In genomic region chrX:73700472-73700871, GRCm38 (mm10) we compare ENCODE assay signal across 14 mouse cellular contexts. TPM values are rescaled to one million over a fixed set of nuclear protein-coding genes. Genes with fewer than 3 reads are reported as not detected.
DNase-seq lines count a peak whose midpoint lies in the region; ATAC-seq and TF ChIP-seq lines count a peak whose summit lies in the region.
"Had no signal": no experiment of that assay in that cellular context is flagged by ENCODE, and none has a peak within 500 bp of the region (broad histone marks: within the 10 kb centered on the region; RNA-seq: fewer than 3 reads in every experiment).

No protein-coding gene starts in this region.

- H3K9ac ChIP-seq in heart, postnatal 0 days (replicated peaks; ENCODE audit: low read depth, low read length), result no peak overlapping the region
- H3K9ac ChIP-seq in midbrain, embryonic 14.5 days (replicated peaks; ENCODE audit: low read length), result no peak overlapping the region
- H3K9ac ChIP-seq in midbrain, embryonic 13.5 days (replicated peaks), result no peak overlapping the region
- no peak overlapping the region for H3K9ac ChIP-seq in MEL (ENCODE audit: control insufficient read depth, low read depth, low read length, poor library complexity, severe bottlenecking)
- H3K9ac ChIP-seq: liver, embryonic 13.5 days; neural tube, embryonic 12.5 days had no signal

- no peaks in the 10 kb centered on the region for H3K4me1 ChIP-seq in heart, postnatal 0 days (ENCODE audit: control insufficient read depth, insufficient read depth)
- no peaks in the 10 kb centered on the region for H3K4me1 ChIP-seq in midbrain, embryonic 14.5 days (ENCODE audit: control insufficient read depth, insufficient read depth, low read length)
- no peaks in the 10 kb centered on the region for H3K4me1 ChIP-seq in midbrain, embryonic 13.5 days (replicated peaks)
- H3K4me1 ChIP-seq in MEL (ENCODE audit: control insufficient read depth in 1 of 2, insufficient read depth in 2 of 2, low read length in 2 of 2), result no peaks in the 10 kb centered on the region
- no peaks in the 10 kb centered on the region for H3K4me1 ChIP-seq in limb, embryonic 10.5 days
- H3K4me1 ChIP-seq: liver, embryonic 13.5 days; neural tube, embryonic 12.5 days had no signal

- no peak for TF ChIP-seq EP300 in heart, postnatal 0 days (IDR thresholded peaks at IDR 0.05; ENCODE audit: low read depth)
- TF ChIP-seq EP300 in MEL (IDR thresholded peaks at IDR 0.05; ENCODE audit: low read depth in 1 of 2, low read length in 2 of 2), result no peak

- no peak for DNase-seq in heart, postnatal 0 days (ENCODE audit: low spot score)
- no peak for DNase-seq in heart, adult 8-10 months (ENCODE audit: low spot score)
- peak; percentile 3 for DNase-seq in midbrain, embryonic 14.5 days
- DNase-seq in MEL (ENCODE audit: low read depth, low spot score), result peak; percentile 14
- no peak for DNase-seq in cerebellum, adult 9-10 months
- no peak for DNase-seq in limb, embryonic 10.5 days (ENCODE audit: low spot score)
- DNase-seq: gastrocnemius, postnatal 14 days; heart, postnatal 10 days; liver, embryonic 13.5 days had no signal

- TF ChIP-seq CTCF in heart, postnatal 0 days (IDR thresholded peaks at IDR 0.05; ENCODE audit: low read depth), result peak; percentile 36
- peak in 1 of 3 experiments; percentile 22; a peak in 1 of 6 replicates for TF ChIP-seq CTCF in MEL (IDR thresholded peaks at IDR 0.05 in 2 of 3, conservative IDR thresholded peaks at IDR 0.05 in 1 of 3; ENCODE audit: control insufficient read depth in 1 of 3, insufficient read depth in 1 of 3, low read depth in 2 of 3, low read length in 3 of 3, poor library complexity in 1 of 3, severe bottlenecking in 1 of 3)

- TF ChIP-seq POLR2A in MEL (IDR thresholded peaks at IDR 0.05; ENCODE audit: control insufficient read depth in 1 of 2, insufficient read depth in 1 of 2, low read depth in 1 of 2, low read length in 2 of 2, poor library complexity in 1 of 2), result no peak

- no peak overlapping the region for H3K4me2 ChIP-seq in heart, postnatal 0 days (ENCODE audit: low read depth, low read length)
- no peak overlapping the region for H3K4me2 ChIP-seq in midbrain, embryonic 14.5 days (ENCODE audit: low read length)
- H3K4me2 ChIP-seq in midbrain, embryonic 13.5 days (replicated peaks), result no peak overlapping the region
- H3K4me2 ChIP-seq: liver, embryonic 13.5 days; neural tube, embryonic 12.5 days had no signal

- ATAC-seq in heart, postnatal 0 days (ENCODE audit: insufficient read depth, low read depth), result no peak
- ATAC-seq in midbrain, embryonic 14.5 days (ENCODE audit: low FRiP score, low TSS enrichment), result no peak
- ATAC-seq in midbrain, embryonic 13.5 days, result no peak
- ATAC-seq in megakaryocyte progenitor cell, adult 5-6 weeks (replicated peaks; ENCODE audit: poor library complexity), result 0 out of 2 replicates have a peak, but pooled peaks have one; percentile 37

- no peaks in the 10 kb centered on the region for H3K27me3 ChIP-seq in heart, postnatal 0 days (ENCODE audit: control insufficient read depth, insufficient read depth, low read length)
- no peaks in the 10 kb centered on the region for H3K27me3 ChIP-seq in midbrain, embryonic 14.5 days (ENCODE audit: control insufficient read depth, insufficient read depth, low read length)
- no peaks in the 10 kb centered on the region for H3K27me3 ChIP-seq in midbrain, embryonic 13.5 days
- H3K27me3 ChIP-seq in MEL (ENCODE audit: control insufficient read depth in 1 of 2, insufficient read depth in 2 of 2, low read length in 2 of 2), result no peaks in the 10 kb centered on the region
- peaks cover 16% of the 10 kb centered on the region for H3K27me3 ChIP-seq in limb, embryonic 10.5 days (ENCODE audit: low read depth, poor library complexity, severe bottlenecking)
- H3K27me3 ChIP-seq: liver, embryonic 13.5 days; neural tube, embryonic 12.5 days had no signal

- H3K9me3 ChIP-seq in heart, postnatal 0 days (replicated peaks; ENCODE audit: control insufficient read depth, low read length), result no peaks in the 10 kb centered on the region
- H3K9me3 ChIP-seq in midbrain, embryonic 14.5 days (ENCODE audit: control insufficient read depth, low read length), result no peaks in the 10 kb centered on the region
- H3K9me3 ChIP-seq in midbrain, embryonic 13.5 days, result no peaks in the 10 kb centered on the region
- H3K9me3 ChIP-seq in MEL (replicated peaks; ENCODE audit: insufficient read depth, low read length), result no peaks in the 10 kb centered on the region
- no peaks in the 10 kb centered on the region for H3K9me3 ChIP-seq in limb, embryonic 10.5 days (replicated peaks)
- H3K9me3 ChIP-seq: G1E; liver, embryonic 13.5 days; neural tube, embryonic 12.5 days had no signal

- peaks cover 11% of the 10 kb centered on the region; the same call in 1 of the 2 replicates for H3K36me3 ChIP-seq in heart, postnatal 0 days (replicated peaks; ENCODE audit: control insufficient read depth, insufficient read depth, low read length)
- 0 out of 2 replicates have a peak, but pooled peaks cover 10% of the 10 kb centered on the region for H3K36me3 ChIP-seq in midbrain, embryonic 14.5 days (ENCODE audit: control insufficient read depth, insufficient read depth, low read length)
- peaks cover 6% of the 10 kb centered on the region for H3K36me3 ChIP-seq in midbrain, embryonic 13.5 days
- peaks cover 0 to 8% of the 10 kb centered on the region in 2 experiments; a peak in 2 of 4 replicates for H3K36me3 ChIP-seq in MEL (ENCODE audit: control insufficient read depth in 1 of 2, insufficient read depth in 2 of 2, low read length in 2 of 2)
- peaks cover 50% of the 10 kb centered on the region for H3K36me3 ChIP-seq in limb, embryonic 10.5 days

- H3K79me2 ChIP-seq in MEL (ENCODE audit: control insufficient read depth, insufficient read depth, low read length, poor library complexity), result no peaks in the 10 kb centered on the region

- H3K27ac ChIP-seq in heart, postnatal 0 days (ENCODE audit: low read depth), result no peak overlapping the region
- no peak overlapping the region for H3K27ac ChIP-seq in midbrain, embryonic 14.5 days (replicated peaks; ENCODE audit: low read depth, low read length)
- H3K27ac ChIP-seq in midbrain, embryonic 13.5 days, result no peak overlapping the region
- H3K27ac ChIP-seq in MEL (ENCODE audit: control insufficient read depth, low read depth, low read length), result no peak overlapping the region
- no peak overlapping the region for H3K27ac ChIP-seq in limb, embryonic 10.5 days
- H3K27ac ChIP-seq: liver, embryonic 13.5 days; neural tube, embryonic 12.5 days had no signal

- TF ChIP-seq RAD21 in MEL (IDR thresholded peaks at IDR 0.05; ENCODE audit: low read depth, low read length), result no peak; the same call in 1 of the 2 replicates

- no peak overlapping the region for H3K4me3 ChIP-seq in heart, postnatal 0 days (ENCODE audit: low read depth, low read length)
- no peak overlapping the region for H3K4me3 ChIP-seq in midbrain, embryonic 14.5 days (replicated peaks; ENCODE audit: low read depth, low read length)
- H3K4me3 ChIP-seq in midbrain, embryonic 13.5 days (replicated peaks), result no peak overlapping the region
- H3K4me3 ChIP-seq in MEL (ENCODE audit: control insufficient read depth in 1 of 2, insufficient read depth in 1 of 2, low read depth in 2 of 2, low read length in 2 of 2), result no peak overlapping the region
- no peak overlapping the region for H3K4me3 ChIP-seq in limb, embryonic 10.5 days
- H3K4me3 ChIP-seq: liver, embryonic 13.5 days; neural tube, embryonic 12.5 days had no signal

- 84% methylated on average over 1 of the region's 1 CpGs for WGBS in heart, postnatal 0 days
- WGBS in midbrain, embryonic 14.5 days, result 75% methylated on average over 1 of the region's 1 CpGs
- WGBS in midbrain, embryonic 13.5 days, result 81% methylated on average over 1 of the region's 1 CpGs
- WGBS in limb, embryonic 10.5 days, result 90% methylated on average over 1 of the region's 1 CpGs

RNA-seq across cellular contexts. Expression of gene Bcap31, which starts 15.5 kb away (rescaled TPM):
- total RNA-seq in heart, postnatal 0 days (2014; rRNA removed; ENCODE audit: low replicate concordance), result 65.5 and 65.7 TPM in 2 replicates
- polyA plus RNA-seq in heart, postnatal 0 days (2015; fragmentation: Nextera tagmentation; extraction: Ambion mirVana), result 148 and 159 TPM in 2 replicates
- 10 to 100 TPM; 65.8 to 86.6 (median 78.8) TPM for total RNA-seq in heart, adult 8-10 months (2022)
- polyA plus RNA-seq in midbrain, embryonic 14.5 days (2014; fragmentation: Nextera tagmentation; extraction: Ambion mirVana), result 106 and 116 TPM in 2 replicates
- polyA plus RNA-seq in midbrain, embryonic 13.5 days (2015; fragmentation: Nextera tagmentation; extraction: Ambion mirVana), result 116 and 118 TPM in 2 replicates
- total RNA-seq in MEL (2012; rRNA removed), result 156 and 164 TPM in 2 replicates
- polyA plus RNA-seq in MEL (2012; ENCODE audit: insufficient read depth in 1 of 2, insufficient read length in 2 of 2, low read depth in 1 of 2, low replicate concordance in 2 of 2, missing spikeins in 1 of 2), result 100 to 1,000 TPM in 1 of 2 experiments, not detected in 1; 214 TPM
- total RNA-seq in megakaryocyte progenitor cell, adult 5-6 weeks (2015), result 265 and 285 TPM in 2 replicates
- total RNA-seq in megakaryocyte progenitor cell, adult 5-6 weeks (2017), result 218 and 226 TPM in 2 replicates
- polyA plus RNA-seq in limb, embryonic 10.5 days (2016; fragmentation: Nextera tagmentation; extraction: Ambion mirVana), result 159 and 174 TPM in 2 replicates

RNA-seq across cellular contexts. Expression of gene Abcd1, which starts 15.9 kb away (rescaled TPM):
- total RNA-seq in heart, postnatal 0 days (2014; rRNA removed; ENCODE audit: low replicate concordance), result 22.0 and 27.4 TPM in 2 replicates
- 14.1 and 14.3 TPM in 2 replicates for polyA plus RNA-seq in heart, postnatal 0 days (2015; fragmentation: Nextera tagmentation; extraction: Ambion mirVana)
- 10 to 100 TPM; 26.6 to 29.7 (median 28.2) TPM for total RNA-seq in heart, adult 8-10 months (2022)
- polyA plus RNA-seq in midbrain, embryonic 14.5 days (2014; fragmentation: Nextera tagmentation; extraction: Ambion mirVana), result 7.1 and 8.7 TPM in 2 replicates
- polyA plus RNA-seq in midbrain, embryonic 13.5 days (2015; fragmentation: Nextera tagmentation; extraction: Ambion mirVana), result 9.6 and 11.8 TPM in 2 replicates
- total RNA-seq in MEL (2012; rRNA removed), result 4.8 and 5.4 TPM in 2 replicates
- polyA plus RNA-seq in MEL (2012; ENCODE audit: insufficient read depth in 1 of 2, insufficient read length in 2 of 2, low read depth in 1 of 2, low replicate concordance in 2 of 2, missing spikeins in 1 of 2), result 10 to 100 TPM in 1 of 2 experiments, not detected in 1; 17.3 TPM
- 34.7 and 37.8 TPM in 2 replicates for total RNA-seq in megakaryocyte progenitor cell, adult 5-6 weeks (2015)
- 13.6 and 19.4 TPM in 2 replicates for total RNA-seq in megakaryocyte progenitor cell, adult 5-6 weeks (2017)
- 9.2 and 12.7 TPM in 2 replicates for polyA plus RNA-seq in limb, embryonic 10.5 days (2016; fragmentation: Nextera tagmentation; extraction: Ambion mirVana)

RNA-seq across cellular contexts. Expression of gene Slc6a8, which starts 27.5 kb away (rescaled TPM):
- total RNA-seq in heart, postnatal 0 days (2014; rRNA removed; ENCODE audit: low replicate concordance), result 99.7 and 138 TPM in 2 replicates
- polyA plus RNA-seq in heart, postnatal 0 days (2015; fragmentation: Nextera tagmentation; extraction: Ambion mirVana), result 11.0 and 11.9 TPM in 2 replicates
- 100 to 1,000 TPM; 157 to 195 (median 180) TPM for total RNA-seq in heart, adult 8-10 months (2022)
- polyA plus RNA-seq in midbrain, embryonic 14.5 days (2014; fragmentation: Nextera tagmentation; extraction: Ambion mirVana), result 8.9 and 9.5 TPM in 2 replicates
- 6.3 and 6.4 TPM in 2 replicates for polyA plus RNA-seq in midbrain, embryonic 13.5 days (2015; fragmentation: Nextera tagmentation; extraction: Ambion mirVana)
- total RNA-seq in MEL (2012; rRNA removed), result 4.9 and 5.4 TPM in 2 replicates
- 10 to 100 TPM in 1 of 2 experiments, not detected in 1; 11.9 TPM for polyA plus RNA-seq in MEL (2012; ENCODE audit: insufficient read depth in 1 of 2, insufficient read length in 2 of 2, low read depth in 1 of 2, low replicate concordance in 2 of 2, missing spikeins in 1 of 2)
- total RNA-seq in megakaryocyte progenitor cell, adult 5-6 weeks (2015), result 0.07 and 0.61 TPM in 2 replicates
- 0.04 TPM in 1 of 2 replicates, not detected in the other for total RNA-seq in megakaryocyte progenitor cell, adult 5-6 weeks (2017)
- 4.4 and 6.1 TPM in 2 replicates for polyA plus RNA-seq in limb, embryonic 10.5 days (2016; fragmentation: Nextera tagmentation; extraction: Ambion mirVana)
- total RNA-seq: megakaryocyte-erythroid progenitor cell, adult 5-6 weeks had no signal

RNA-seq across cellular contexts. Expression of gene Pnck, which starts 40.6 kb away (rescaled TPM):
- 2.7 and 14.8 TPM in 2 replicates for total RNA-seq in heart, postnatal 0 days (2014; rRNA removed; ENCODE audit: low replicate concordance)
- 9.9 and 12.0 TPM in 2 replicates for polyA plus RNA-seq in heart, postnatal 0 days (2015; fragmentation: Nextera tagmentation; extraction: Ambion mirVana)
- 1 to 10 TPM; 5.2 to 9.5 (median 8.1) TPM for total RNA-seq in heart, adult 8-10 months (2022)
- 138 and 176 TPM in 2 replicates for polyA plus RNA-seq in midbrain, embryonic 14.5 days (2014; fragmentation: Nextera tagmentation; extraction: Ambion mirVana)
- 91.5 and 99.5 TPM in 2 replicates for polyA plus RNA-seq in midbrain, embryonic 13.5 days (2015; fragmentation: Nextera tagmentation; extraction: Ambion mirVana)
- total RNA-seq in MEL (2012; rRNA removed), result not detected in 2 replicates
- polyA plus RNA-seq in MEL (2012; ENCODE audit: insufficient read depth in 1 of 2, insufficient read length in 2 of 2, low read depth in 1 of 2, low replicate concordance in 2 of 2, missing spikeins in 1 of 2), result under 1 TPM in 1 of 2 experiments, not detected in 1; 0.11 TPM
- 0.71 and 1.2 TPM in 2 replicates for total RNA-seq in megakaryocyte progenitor cell, adult 5-6 weeks (2015)
- 0.21 TPM in 1 of 2 replicates, not detected in the other for total RNA-seq in megakaryocyte progenitor cell, adult 5-6 weeks (2017)
- polyA plus RNA-seq in limb, embryonic 10.5 days (2016; fragmentation: Nextera tagmentation; extraction: Ambion mirVana), result 3.7 and 7.7 TPM in 2 replicates
- total RNA-seq: G1E; megakaryocyte-erythroid progenitor cell, adult 5-6 weeks had no signal
- polyA plus RNA-seq: G1E had no signal

RNA-seq across cellular contexts. Expression of gene Plxnb3, which starts 56.4 kb away (rescaled TPM):
- total RNA-seq in heart, postnatal 0 days (2014; rRNA removed; ENCODE audit: low replicate concordance), result 0.31 and 3.4 TPM in 2 replicates
- polyA plus RNA-seq in heart, postnatal 0 days (2015; fragmentation: Nextera tagmentation; extraction: Ambion mirVana), result 0.67 and 0.81 TPM in 2 replicates
- 1 to 10 TPM; 1.6 to 1.9 (median 1.7) TPM for total RNA-seq in heart, adult 8-10 months (2022)
- 0.12 and 0.19 TPM in 2 replicates for polyA plus RNA-seq in midbrain, embryonic 14.5 days (2014; fragmentation: Nextera tagmentation; extraction: Ambion mirVana)
- polyA plus RNA-seq in midbrain, embryonic 13.5 days (2015; fragmentation: Nextera tagmentation; extraction: Ambion mirVana), result 0.07 and 0.08 TPM in 2 replicates
- not detected in 2 replicates for total RNA-seq in MEL (2012; rRNA removed)
- under 1 TPM in 1 of 2 experiments, not detected in 1; 0.10 TPM for polyA plus RNA-seq in MEL (2012; ENCODE audit: insufficient read depth in 1 of 2, insufficient read length in 2 of 2, low read depth in 1 of 2, low replicate concordance in 2 of 2, missing spikeins in 1 of 2)
- not detected in 2 replicates for total RNA-seq in megakaryocyte progenitor cell, adult 5-6 weeks (2015)
- 0.50 TPM in 1 of 2 replicates, not detected in the other for total RNA-seq in megakaryocyte progenitor cell, adult 5-6 weeks (2017)
- polyA plus RNA-seq in limb, embryonic 10.5 days (2016; fragmentation: Nextera tagmentation; extraction: Ambion mirVana), result 0.04 TPM in 1 of 2 replicates, not detected in the other
- total RNA-seq: megakaryocyte-erythroid progenitor cell, adult 5-6 weeks had no signal

Comparison
In these comparisons a context has a peak if more than half of its experiments do, and no peak if none do; other contexts are left out.
1. DNase-seq: peak in midbrain, embryonic 14.5 days (single experiment) and MEL (single experiment); none in heart, postnatal 0 days (single experiment), heart, adult 8-10 months (single experiment), cerebellum, adult 9-10 months (single experiment) and limb, embryonic 10.5 days (single experiment).